Mouse (Mus musculus) frontal cortex, adult (tissue): ENCODE measurements at regions not wholly inside any gene's neighbourhood (a gene's known extent, or its start where the extent isn't known, plus 50 kb on each side); places are given as distances from the start of the nearest gene placed in this dataset.

Source experiments
- ATAC-seq: cut with Nextera tagmentation; 2 replicates; pipeline ENCODE4 v1.9.2; 2017; ENCODE audit warnings: mild to moderate bottlenecking, moderate library complexity, mixed read lengths; ENCODE audit not compliant: low TSS enrichment

GRCm38 (mm10) chr4:84101923-84102322 is 573.2 kb downstream of the Bnc2 start:
- no peak for ATAC-seq

- no peak for ATAC-seq
Measured at GRCm38 (mm10) chr4:84102736-84103135, 572.3 kb downstream of the Bnc2 start.

GRCm38 (mm10) chr4:84108592-84108991 is 566.5 kb downstream of the Bnc2 start:
- ATAC-seq: no peak

GRCm38 (mm10) chr4:84109771-84110503 is 565.1 kb downstream of the Bnc2 start:
- ATAC-seq: no peak

- ATAC-seq: no peak
Measured at GRCm38 (mm10) chr4:84114162-84115040, 560.7 kb downstream of the Bnc2 start.

GRCm38 (mm10) chr4:84118284-84118919 is 556.7 kb downstream of the Bnc2 start:
- ATAC-seq: no peak

GRCm38 (mm10) chr4:84119616-84120015 is 555.5 kb downstream of the Bnc2 start:
- no peak for ATAC-seq

GRCm38 (mm10) chr4:84120330-84120729 is 554.7 kb downstream of the Bnc2 start:
- ATAC-seq: no peak

GRCm38 (mm10) chr4:84121442-84121841 is 553.6 kb downstream of the Bnc2 start:
- ATAC-seq: no peak

- ATAC-seq: no peak
Measured at GRCm38 (mm10) chr4:84126400-84126799, 548.7 kb downstream of the Bnc2 start.

GRCm38 (mm10) chr4:84127380-84127779 is 547.7 kb downstream of the Bnc2 start:
- ATAC-seq: no peak

GRCm38 (mm10) chr4:84130840-84131547 is 544.1 kb downstream of the Bnc2 start:
- no peak for ATAC-seq

- no peak for ATAC-seq
Measured at GRCm38 (mm10) chr4:84135740-84136139, 539.3 kb downstream of the Bnc2 start.

GRCm38 (mm10) chr4:84137171-84137919 is 537.7 kb downstream of the Bnc2 start:
- ATAC-seq: peak; percentile 50; the same call in 1 of the 2 replicates

GRCm38 (mm10) chr4:84149149-84150050 is 525.7 kb downstream of the Bnc2 start:
- no peak for ATAC-seq

GRCm38 (mm10) chr4:84150698-84151097 is 524.4 kb downstream of the Bnc2 start:
- ATAC-seq: peak; percentile 67

GRCm38 (mm10) chr4:84151247-84151646 is 523.8 kb downstream of the Bnc2 start:
- ATAC-seq: no peak

- ATAC-seq: peak; percentile 47
Measured at GRCm38 (mm10) chr4:84151971-84152450, 523.1 kb downstream of the Bnc2 start.

GRCm38 (mm10) chr4:84153571-84153970 is 521.5 kb downstream of the Bnc2 start:
- ATAC-seq: no peak
